Mouse (Mus musculus) CD4-positive, CD25-positive, alpha-beta regulatory T cell, adult 2 months (primary cell): ENCODE data around the gene Tnfsf18.

Experiments
- DNase-seq: peaks from one replicate; pipeline ENCODE4 v3.0.0-alpha.2; 2012; ENCODE audit warnings: low read depth, low spot score

The Tnfsf18 gene

DNA sequence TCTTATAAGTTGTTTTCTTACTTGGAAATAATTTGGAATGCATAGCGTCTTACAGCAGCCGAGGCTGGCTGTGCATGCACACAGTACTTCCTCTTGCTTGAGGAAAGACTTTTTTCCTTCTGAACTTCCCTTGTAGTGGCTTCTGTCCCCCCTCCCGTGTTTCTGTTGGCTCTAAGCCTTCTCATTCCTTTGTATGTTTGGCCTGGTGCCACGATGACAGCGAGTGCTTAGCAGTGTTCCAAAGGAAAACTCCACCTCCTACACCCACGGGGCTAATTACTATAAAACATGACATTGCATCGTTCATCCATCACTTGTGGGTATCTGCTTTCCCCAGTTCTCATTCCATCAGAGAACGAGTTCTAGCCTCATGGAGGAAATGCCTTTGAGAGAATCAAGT lies at the start of gene Tnfsf18:
Tnfsf18 (plus strand) TSS at position 313 of the 400 bp plus-strand sequence.
- no peak for DNase-seq

DNA sequence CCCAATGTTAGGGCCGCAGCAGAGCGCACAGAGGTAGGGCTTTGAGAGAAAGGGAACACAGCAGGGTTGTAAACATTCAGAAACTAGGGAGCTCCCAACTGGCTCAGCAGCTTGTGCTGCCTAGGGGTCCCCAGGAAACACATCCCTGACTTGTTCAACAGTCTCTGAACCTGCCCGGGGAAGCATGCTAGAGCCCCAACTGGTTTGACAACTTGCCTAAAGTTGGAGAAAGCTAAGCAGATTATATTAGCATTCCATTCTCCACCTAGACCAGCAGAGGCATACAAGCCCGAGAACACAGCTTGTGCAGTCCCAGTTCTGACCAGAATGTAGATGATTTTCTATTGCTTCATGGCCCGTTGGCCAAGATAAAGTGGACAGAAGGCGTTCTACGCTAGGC lies 49.6 kb upstream of the Tnfsf18 start:
- no peak for DNase-seq

- no peak for DNase-seq
Observed at GRCm38 (mm10) chr1:161451683-161452245, 42.7 kb upstream of the Tnfsf18 start.

- DNase-seq = no peak
Observed at GRCm38 (mm10) chr1:161452250-161452649, 42.2 kb upstream of the Tnfsf18 start.

DNA sequence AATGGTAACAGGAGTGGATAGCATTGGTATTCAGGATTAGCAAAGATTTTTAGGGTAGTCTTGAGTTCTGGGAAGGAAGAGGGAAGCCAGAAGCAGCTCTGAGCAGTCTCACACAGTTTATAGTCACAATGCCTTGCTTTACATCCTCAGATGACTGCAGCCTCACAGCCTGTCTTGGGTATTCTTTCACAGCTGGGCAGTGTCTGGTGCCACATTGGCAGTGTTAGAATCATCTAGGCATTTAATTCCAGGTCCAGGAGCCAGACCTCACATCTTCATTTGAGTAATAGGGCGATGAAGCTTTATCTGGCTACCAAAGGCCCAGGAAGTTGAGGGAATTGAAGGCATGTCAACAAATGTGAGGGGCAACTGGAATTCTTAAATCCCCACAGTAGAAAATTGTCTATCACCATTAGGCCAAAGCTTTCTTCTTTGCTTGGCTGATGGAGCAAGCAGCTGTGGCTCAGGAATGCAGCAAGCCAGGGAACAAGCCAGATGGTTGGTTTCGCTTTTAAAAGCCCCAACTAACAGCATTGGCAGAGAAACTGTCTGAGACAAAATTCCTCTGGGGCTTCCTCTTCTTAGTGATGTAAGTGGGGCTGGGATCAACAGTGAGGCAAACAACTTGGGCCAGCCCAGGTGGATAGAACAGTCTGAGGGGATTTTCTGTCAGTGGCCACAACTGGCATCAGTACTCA lies 30.9 kb upstream of the Tnfsf18 start:
- no peak for DNase-seq

DNA sequence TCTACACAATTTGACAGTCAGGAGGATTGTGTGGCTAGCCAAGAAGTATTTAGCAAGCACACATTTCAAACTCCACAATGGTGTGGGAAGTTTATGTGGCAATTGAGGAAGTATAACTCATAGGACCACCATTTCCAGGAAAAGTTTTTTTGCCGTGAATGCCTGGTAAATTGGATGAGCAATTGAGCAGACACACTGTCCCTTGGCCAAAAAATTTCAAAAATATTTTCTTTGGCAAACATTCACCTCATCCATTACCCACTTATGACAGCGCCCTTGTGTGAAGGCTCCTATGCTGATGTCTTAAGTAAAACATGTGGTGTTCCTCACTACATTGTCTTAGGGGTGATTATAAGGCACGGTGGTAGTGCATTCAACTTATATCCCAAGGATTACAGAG lies 17.2 kb upstream of the Tnfsf18 start:
- DNase-seq = no peak

DNA sequence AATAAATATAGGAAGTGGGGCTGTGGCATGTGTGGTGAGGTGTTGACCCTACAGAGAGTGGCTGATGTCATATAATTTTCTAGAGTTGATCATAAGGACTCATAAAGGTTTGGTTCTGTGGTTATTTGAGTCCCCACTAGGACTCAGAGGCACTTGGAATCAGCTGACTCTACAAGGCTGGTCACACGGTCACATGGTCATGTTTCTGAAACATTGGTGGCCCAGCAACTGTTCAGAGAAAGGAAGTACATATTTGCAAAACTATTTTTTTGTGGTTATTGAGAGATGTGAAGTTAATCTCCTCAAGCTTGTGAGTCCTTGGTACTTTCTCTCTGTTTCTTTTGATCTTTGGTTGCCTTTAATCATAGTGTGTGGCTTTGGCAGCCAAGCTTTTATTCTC lies 14.6 kb upstream of the Tnfsf18 start:
- peak; percentile 7 for DNase-seq

DNA sequence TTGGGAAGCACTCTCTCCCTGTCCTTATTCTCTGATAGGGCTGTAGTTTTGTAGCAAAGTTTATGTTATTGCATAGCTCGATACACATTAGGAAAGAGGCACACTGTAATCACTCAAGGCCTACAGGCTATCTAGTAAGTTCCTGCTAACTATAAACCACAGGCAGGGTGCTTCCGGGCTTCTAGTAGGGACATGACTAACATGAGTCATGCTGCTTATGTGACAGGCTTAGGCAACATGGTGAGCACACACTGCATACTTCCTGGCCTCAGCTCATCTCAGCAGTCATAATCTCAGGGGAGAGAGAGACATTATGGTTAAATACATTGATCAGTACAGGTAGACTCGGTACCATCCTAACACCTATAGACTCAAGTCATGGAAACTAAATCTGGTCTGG lies 12.2 kb upstream of the Tnfsf18 start:
- DNase-seq = peak; percentile 10

DNA sequence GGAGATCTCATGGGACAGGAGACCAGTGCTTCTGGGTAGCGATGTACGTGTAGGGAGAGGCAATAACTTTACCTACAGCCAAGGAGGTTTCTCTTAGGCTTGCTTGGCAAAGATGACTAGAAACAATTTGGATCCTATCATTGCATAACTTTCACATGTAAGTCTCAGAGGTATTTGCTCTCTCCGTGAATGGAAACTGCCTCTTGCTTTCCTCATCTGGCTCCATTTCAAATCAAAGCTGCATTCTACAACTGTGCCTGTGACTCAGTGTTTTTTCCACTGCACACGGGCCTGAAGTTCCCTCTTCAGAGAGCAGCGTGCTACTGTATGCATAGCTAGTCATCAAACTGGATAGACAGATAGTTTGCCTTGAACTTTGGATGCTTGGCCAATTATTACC lies 7.4 kb upstream of the Tnfsf18 start:
- no peak for DNase-seq

- DNase-seq = no peak
Observed at GRCm38 (mm10) chr1:161491766-161492165, 2.7 kb upstream of the Tnfsf18 start.

DNA sequence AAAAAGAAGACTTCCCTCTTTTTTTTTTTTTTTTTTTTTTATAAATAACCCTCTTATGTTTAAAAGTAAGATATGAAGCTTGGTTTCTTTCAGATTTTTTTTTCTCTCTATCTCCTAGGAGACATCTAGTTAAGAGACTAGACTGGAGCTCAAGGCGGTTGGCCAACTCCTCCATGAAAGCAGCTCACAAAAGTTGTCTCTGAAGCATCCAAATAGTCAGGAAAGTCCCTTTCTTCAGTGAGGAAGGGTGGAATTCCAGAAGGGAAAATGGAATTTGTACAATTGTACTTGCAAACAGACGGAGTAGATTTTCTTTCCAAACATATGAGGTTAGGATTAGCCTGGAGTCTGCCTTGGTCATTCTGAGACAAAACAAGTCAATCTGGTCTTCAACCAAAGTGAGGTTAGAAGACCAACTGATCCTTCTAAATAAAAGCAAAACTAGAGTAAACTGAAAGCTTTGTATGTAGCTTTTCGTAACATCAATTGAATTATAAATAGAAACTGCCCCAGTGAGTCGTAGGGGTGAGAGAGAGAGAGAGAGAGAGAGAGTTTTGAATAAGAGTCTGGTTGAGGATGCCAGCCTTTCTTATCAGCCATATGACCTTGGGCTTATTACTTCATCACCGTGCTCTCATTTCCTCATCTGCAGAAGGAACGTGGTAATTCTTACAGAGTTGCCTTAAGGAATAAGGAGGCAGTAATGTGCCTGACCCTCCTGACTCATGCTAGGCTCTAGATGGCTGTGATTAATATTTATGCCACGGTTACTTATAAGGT lies 2.6 kb downstream of the Tnfsf18 start:
- no peak for DNase-seq

DNA sequence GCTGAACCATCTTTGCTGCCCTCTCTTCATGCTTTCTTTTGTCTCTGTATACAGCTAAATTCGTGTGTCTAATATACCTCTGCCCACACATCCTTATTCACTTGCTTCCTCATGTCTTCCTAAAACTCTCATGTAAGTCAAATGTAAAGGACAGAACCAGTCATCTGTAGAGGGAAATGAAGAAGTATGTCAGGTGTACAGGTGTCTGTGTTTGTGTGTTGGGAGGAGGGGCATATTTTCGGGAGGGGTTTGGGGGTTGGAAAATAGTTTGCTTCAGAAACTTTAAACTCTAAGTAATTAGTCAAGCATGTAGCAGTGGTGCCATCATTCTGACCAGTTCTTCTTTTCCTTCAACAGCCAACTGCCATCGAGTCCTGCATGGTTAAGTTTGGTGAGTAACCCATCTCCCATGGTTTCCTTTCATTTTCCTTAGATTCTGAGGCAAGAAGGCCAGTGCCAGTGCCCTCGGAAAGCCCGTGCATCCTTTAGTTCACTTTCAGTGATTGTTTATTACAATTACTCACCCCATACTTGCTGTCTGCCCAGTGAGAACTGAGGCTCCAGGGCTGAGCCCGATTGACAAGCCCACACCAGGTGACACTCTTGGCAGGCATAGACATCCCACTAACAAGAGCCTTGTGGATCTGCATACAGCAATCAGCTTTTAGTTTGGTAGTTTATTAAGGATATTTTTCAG lies 5.8 kb downstream of the Tnfsf18 start:
- no peak for DNase-seq

GRCm38 (mm10) chr1:161500811-161501146 lies 6.3 kb downstream of the Tnfsf18 start:
- DNase-seq = no peak

- DNase-seq = no peak
Observed at GRCm38 (mm10) chr1:161506317-161506716, 11.9 kb downstream of the Tnfsf18 start.

GRCm38 (mm10) chr1:161507623-161508047 lies 13.2 kb downstream of the Tnfsf18 start:
- no peak for DNase-seq

- DNase-seq = no peak
Observed at GRCm38 (mm10) chr1:161517355-161517754, 22.9 kb downstream of the Tnfsf18 start.

GRCm38 (mm10) chr1:161520223-161520622 lies 25.8 kb downstream of the Tnfsf18 start:
- DNase-seq = no peak

GRCm38 (mm10) chr1:161528173-161528572 lies 33.7 kb downstream of the Tnfsf18 start:
- DNase-seq = no peak

GRCm38 (mm10) chr1:161550596-161551095 lies 56.2 kb downstream of the Tnfsf18 start:
- no peak for DNase-seq

DNA sequence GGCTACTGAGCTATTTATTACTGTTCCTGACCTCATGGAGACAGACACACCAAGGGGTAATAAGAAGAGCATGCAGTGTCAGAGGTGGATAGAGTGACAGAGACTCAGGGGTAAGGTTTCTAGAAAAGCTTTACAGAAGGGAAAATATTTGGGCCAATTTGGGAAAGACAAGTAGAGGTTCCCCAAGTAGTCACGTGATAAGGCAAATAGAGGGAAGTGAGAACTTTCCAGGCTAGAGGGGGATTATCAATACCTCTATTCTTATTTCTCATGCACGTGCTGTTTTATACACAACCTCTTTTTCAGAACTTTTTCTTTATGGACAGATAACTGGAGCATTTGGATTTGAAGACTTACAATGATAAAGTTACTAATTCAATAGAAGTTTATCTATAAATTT lies 57.6 kb downstream of the Tnfsf18 start:
- DNase-seq = no peak
